Mouse (Mus musculus) C2C12 (cell line): ENCODE results near the gene Cul9. TPM values are rescaled to one million over a fixed set of nuclear protein-coding genes. Genes with fewer than 3 reads are reported as not detected.

Source experiments
- H3K27me3 ChIP-seq: one replicate; pipeline ENCODE4 v1.6.1; 2011; ENCODE audit not compliant: control insufficient read depth, insufficient read depth, insufficient read length
- H3K36me3 ChIP-seq: one replicate; pipeline ENCODE4 v1.6.1; 2011; ENCODE audit not compliant: control insufficient read depth, insufficient read depth
- H3K4me3 ChIP-seq: one replicate; pipeline ENCODE4 v1.5.1; 2011; ENCODE audit warnings: mild to moderate bottlenecking, control low read depth; ENCODE audit not compliant: poor library complexity, insufficient read depth, severe bottlenecking
- H3K79me2 ChIP-seq: one replicate; pipeline ENCODE4 v1.6.1; 2011; ENCODE audit not compliant: control insufficient read depth, insufficient read depth
- H3K79me3 ChIP-seq: one replicate; pipeline ENCODE4 v1.6.1; 2011; ENCODE audit warnings: low read depth, control low read depth
- H3ac ChIP-seq: one replicate; pipeline ENCODE3; 2011; ENCODE audit warnings: low read depth; ENCODE audit not compliant: control insufficient read depth, insufficient read length
- CEBPB ChIP-seq: IDR thresholded peaks from one replicate; pipeline ENCODE4 v1.6.1; 2011; ENCODE audit warnings: low read depth, mild to moderate bottlenecking, control low read depth, moderate library complexity
- CTCF ChIP-seq: IDR thresholded peaks from one replicate; pipeline ENCODE4 v1.5.1; 2011; ENCODE audit not compliant: control insufficient read depth, insufficient read depth, insufficient read length
- FOSL1 ChIP-seq: IDR thresholded peaks from one replicate; pipeline ENCODE4 v1.8.0; 2011; ENCODE audit warnings: mild to moderate bottlenecking, low read length; ENCODE audit not compliant: poor library complexity, insufficient read depth, severe bottlenecking
- MAX ChIP-seq: IDR thresholded peaks from one replicate; pipeline ENCODE4 v1.6.1; 2011; ENCODE audit warnings: mild to moderate bottlenecking, control low read depth
- MYOD1 ChIP-seq: IDR thresholded peaks from one replicate; pipeline ENCODE4 v1.6.1; 2011; ENCODE audit warnings: low read depth; ENCODE audit not compliant: control insufficient read depth, insufficient read length
- MYOG ChIP-seq: IDR thresholded peaks from one replicate; pipeline ENCODE4 v1.6.1; 2011; ENCODE audit not compliant: control insufficient read depth, insufficient read length; ENCODE audit errors: extremely low read depth
- USF1 ChIP-seq: IDR thresholded peaks from one replicate; pipeline ENCODE4 v1.6.1; 2011; ENCODE audit warnings: low read depth, mild to moderate bottlenecking, control low read depth, moderate library complexity
- polyA plus RNA-seq: library from polyadenylated mRNA; unstranded; fragments of >200 nt; fragmentation: generic; extraction: Trizol; gene quantifications from one replicate; pipeline ENCODE4 v1.2.1, GENCODE M21; 2012; ENCODE audit warnings: missing spikeins

The Cul9 gene
- polyA plus RNA-seq, 1 experiment = 0.60 TPM

- Histone ChIP-seq H3K36me3 (no peaks in the 10 kb centered on the region), H3ac (no peak overlapping the region), H3K79me2 (no peaks in the 10 kb centered on the region), H3K4me3 (no peak overlapping the region), H3K27me3 (no peaks in the 10 kb centered on the region), H3K79me3 (no peaks in the 10 kb centered on the region)
- TF ChIP-seq MAX (no peak), CTCF (no peak), FOSL1 (no peak)
These were observed 43.6 kb upstream of the Cul9 start for GRCm38 (mm10) chr17:46589635-46590314.

GRCm38 (mm10) chr17:46588913-46589312, 42.7 kb upstream of the Cul9 start:
- Histone ChIP-seq H3ac (no peak overlapping the region), H3K4me3 (no peak overlapping the region), H3K27me3 (no peaks in the 10 kb centered on the region), H3K36me3 (no peaks in the 10 kb centered on the region), H3K79me2 (no peaks in the 10 kb centered on the region), H3K79me3 (no peaks in the 10 kb centered on the region)
- no peak for TF ChIP-seq MYOD1
- TF ChIP-seq CTCF = no peak
- TF ChIP-seq MAX = no peak
- no peak for TF ChIP-seq FOSL1
- TF ChIP-seq USF1 = no peak
- no peak for TF ChIP-seq MYOG
- TF ChIP-seq CEBPB = no peak

- Histone ChIP-seq H3K27me3 (no peaks in the 10 kb centered on the region), H3ac (no peak overlapping the region), H3K36me3 (no peaks in the 10 kb centered on the region), H3K4me3 (no peak overlapping the region), H3K79me2 (no peaks in the 10 kb centered on the region), H3K79me3 (no peaks in the 10 kb centered on the region)
- TF ChIP-seq MYOD1 (no peak), MYOG (no peak), FOSL1 (no peak), USF1 (no peak), CTCF (no peak), MAX (no peak), CEBPB (no peak)
These were observed 42.0 kb upstream of the Cul9 start for GRCm38 (mm10) chr17:46588173-46588572.

- no peaks in the 10 kb centered on the region for H3K79me2 ChIP-seq
- TF ChIP-seq USF1 (no peak), MYOG (no peak), MAX (no peak), CTCF (no peak), FOSL1 (no peak), CEBPB (no peak), MYOD1 (no peak)
- no peak overlapping the region for H3ac ChIP-seq
- no peaks in the 10 kb centered on the region for H3K27me3 ChIP-seq
- no peaks in the 10 kb centered on the region for H3K79me3 ChIP-seq
- no peak overlapping the region for H3K4me3 ChIP-seq
- no peaks in the 10 kb centered on the region for H3K36me3 ChIP-seq
These were observed 40.1 kb upstream of the Cul9 start for GRCm38 (mm10) chr17:46586327-46586726.

GRCm38 (mm10) chr17:46578650-46579049, 32.5 kb upstream of the Cul9 start:
- Histone ChIP-seq H3K4me3 (no peak overlapping the region), H3K27me3 (no peaks in the 10 kb centered on the region), H3K79me3 (no peaks in the 10 kb centered on the region), H3K36me3 (no peaks in the 10 kb centered on the region), H3K79me2 (no peaks in the 10 kb centered on the region), H3ac (no peak overlapping the region)
- no peak for TF ChIP-seq MAX
- TF ChIP-seq MYOD1 = no peak
- TF ChIP-seq MYOG = no peak
- TF ChIP-seq USF1 = no peak
- TF ChIP-seq FOSL1 = no peak
- TF ChIP-seq CEBPB = no peak
- no peak for TF ChIP-seq CTCF

GRCm38 (mm10) chr17:46576070-46576469, 29.9 kb upstream of the Cul9 start:
- no peaks in the 10 kb centered on the region for H3K27me3 ChIP-seq
- TF ChIP-seq USF1 (no peak), FOSL1 (no peak), CTCF (no peak), CEBPB (no peak), MAX (no peak), MYOG (no peak), MYOD1 (no peak)
- H3ac ChIP-seq = no peak overlapping the region
- no peaks in the 10 kb centered on the region for H3K36me3 ChIP-seq
- H3K79me3 ChIP-seq = no peaks in the 10 kb centered on the region
- H3K79me2 ChIP-seq = no peaks in the 10 kb centered on the region
- H3K4me3 ChIP-seq = no peak overlapping the region
